Mouse (Mus musculus) ZHBTc4 (cell line): ENCODE data around the gene Lysmd4.

Source experiments
- DNase-seq: peaks from one replicate; pipeline ENCODE4 v3.0.0-alpha.2; 2011; ENCODE audit warnings: low read depth, low spot score

Lysmd4 gene

DNA sequence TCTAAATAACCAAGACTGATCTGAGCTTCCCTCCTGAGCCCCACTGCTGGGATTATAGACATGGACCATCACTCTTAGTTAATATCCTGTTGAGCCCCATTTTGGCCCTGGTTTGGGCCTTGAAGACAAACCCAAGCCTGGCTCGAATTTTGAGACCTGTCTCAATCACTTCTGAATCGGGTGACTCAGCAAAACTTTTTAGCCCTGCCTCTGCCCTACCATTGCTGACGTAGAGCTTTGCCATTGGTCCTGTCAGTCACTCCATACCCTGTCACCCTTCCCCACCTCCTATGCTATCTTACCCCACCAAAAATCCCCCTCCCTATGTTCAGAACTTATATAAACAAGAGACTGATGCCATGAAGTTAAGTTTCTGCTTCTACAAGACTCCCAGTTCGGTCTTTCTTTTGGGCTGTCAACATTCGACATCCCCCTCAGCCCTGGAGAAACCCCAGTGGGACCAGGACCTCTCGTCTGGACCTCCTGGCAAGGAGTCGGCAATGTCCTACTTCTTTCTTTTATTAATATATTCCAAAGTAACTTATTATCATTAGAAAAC lies 119.8 kb downstream of the Lysmd4 start:
- peak; percentile 36 for DNase-seq

GRCm38 (mm10) chr7:67344443-67344842 lies 122.1 kb downstream of the Lysmd4 start:
- DNase-seq = no peak

DNA sequence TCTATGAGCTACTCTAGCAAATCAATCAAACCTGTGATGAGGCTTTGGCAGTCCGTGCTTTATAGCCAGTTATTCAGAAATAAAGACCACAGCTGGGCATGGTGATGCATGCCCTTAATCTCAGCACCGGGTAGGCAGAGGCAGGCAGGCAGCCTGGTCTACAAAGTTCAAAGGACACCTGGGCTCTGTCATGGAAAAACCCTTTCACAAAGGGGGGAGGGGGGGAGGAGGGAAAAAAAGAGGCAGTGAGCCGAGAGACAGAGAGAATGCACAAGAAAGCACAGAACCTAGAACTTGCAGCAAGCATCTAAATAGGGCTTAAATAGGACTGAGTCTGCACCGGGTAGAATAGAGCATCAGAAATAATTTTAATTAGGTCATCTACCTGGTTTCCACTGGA lies 130.6 kb downstream of the Lysmd4 start:
- DNase-seq = peak; percentile 9

DNA sequence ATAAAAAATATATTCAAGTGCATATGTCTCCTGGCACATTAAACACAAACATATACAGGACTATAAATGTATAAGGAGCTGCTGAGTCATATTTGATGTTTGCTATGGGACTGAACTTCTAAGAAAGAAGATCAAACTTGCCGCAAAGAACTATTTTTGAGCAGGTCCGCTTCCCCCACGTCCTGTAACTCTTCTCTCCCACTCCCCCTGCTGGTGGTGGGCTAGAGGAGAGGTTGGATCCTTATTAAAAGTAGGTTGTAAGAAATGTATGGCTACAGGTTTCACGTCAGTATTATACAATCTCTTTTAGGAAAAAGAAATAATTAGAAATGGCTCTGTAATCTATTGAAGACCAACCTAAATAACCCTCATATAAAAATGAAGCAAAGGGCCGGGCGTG lies 131.3 kb downstream of the Lysmd4 start:
- DNase-seq = no peak

DNA sequence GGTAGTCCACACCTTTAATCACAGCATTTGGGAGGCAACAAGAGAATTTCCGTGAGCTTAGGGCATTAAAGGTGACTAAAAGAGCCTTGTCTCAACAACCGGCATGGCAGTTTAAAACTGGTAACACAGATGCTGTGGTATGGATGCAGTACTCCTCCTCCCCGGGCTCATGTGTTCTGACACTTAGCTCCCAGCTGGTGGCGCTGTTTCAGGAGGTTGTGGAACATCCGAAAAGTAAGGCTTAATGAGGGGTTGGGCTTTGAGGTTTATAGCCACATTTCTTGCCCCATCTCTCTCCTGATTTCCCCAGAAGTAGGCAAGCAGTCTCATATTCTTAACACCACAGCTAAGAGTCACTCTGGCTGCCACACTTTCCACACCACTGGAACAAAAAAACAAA lies 133.5 kb downstream of the Lysmd4 start:
- peak; percentile 54 for DNase-seq
